Mouse (Mus musculus) gastrocnemius, adult 18-20 months (tissue): ENCODE results near the gene Prune1. TPM values are rescaled to one million over a fixed set of nuclear protein-coding genes. Genes with fewer than 3 reads are reported as not detected.

Experiments used
- DNase-seq: peaks from one replicate; pipeline ENCODE4 v3.0.0; 2021; ENCODE audit warnings: low spot score
- long read RNA-seq, 2 experiments: library from polyadenylated mRNA; stranded (forward); transcript quantifications; one replicate each; pipeline ENCODE4 v2.0.0; 2021
- total RNA-seq, 2 experiments: library from RNA; stranded (reverse); gene quantifications; 2 replicates each; pipeline ENCODE4 v1.2.3; 2021

The Prune1 gene
- 10 to 100 TPM; 51.3 to 56.0 TPM for total RNA-seq
- long read RNA-seq, experiment 1, transcript Prune1-201 (8 exons, 3,140 nt): major isoform, 47 of 87 reads
- long read RNA-seq, experiment 1, partial matches to known transcripts: 6 of 87 reads
- long read RNA-seq, experiment 1, other reads (novel, unspliced or antisense): 34 of 87 reads
- long read RNA-seq, experiment 2, transcript Prune1-201 (8 exons, 3,140 nt): major isoform, 47 of 70 reads
- long read RNA-seq, experiment 2, partial matches to known transcripts: 6 of 70 reads
- long read RNA-seq, experiment 2, other reads (novel, unspliced or antisense): 17 of 70 reads

DNA sequence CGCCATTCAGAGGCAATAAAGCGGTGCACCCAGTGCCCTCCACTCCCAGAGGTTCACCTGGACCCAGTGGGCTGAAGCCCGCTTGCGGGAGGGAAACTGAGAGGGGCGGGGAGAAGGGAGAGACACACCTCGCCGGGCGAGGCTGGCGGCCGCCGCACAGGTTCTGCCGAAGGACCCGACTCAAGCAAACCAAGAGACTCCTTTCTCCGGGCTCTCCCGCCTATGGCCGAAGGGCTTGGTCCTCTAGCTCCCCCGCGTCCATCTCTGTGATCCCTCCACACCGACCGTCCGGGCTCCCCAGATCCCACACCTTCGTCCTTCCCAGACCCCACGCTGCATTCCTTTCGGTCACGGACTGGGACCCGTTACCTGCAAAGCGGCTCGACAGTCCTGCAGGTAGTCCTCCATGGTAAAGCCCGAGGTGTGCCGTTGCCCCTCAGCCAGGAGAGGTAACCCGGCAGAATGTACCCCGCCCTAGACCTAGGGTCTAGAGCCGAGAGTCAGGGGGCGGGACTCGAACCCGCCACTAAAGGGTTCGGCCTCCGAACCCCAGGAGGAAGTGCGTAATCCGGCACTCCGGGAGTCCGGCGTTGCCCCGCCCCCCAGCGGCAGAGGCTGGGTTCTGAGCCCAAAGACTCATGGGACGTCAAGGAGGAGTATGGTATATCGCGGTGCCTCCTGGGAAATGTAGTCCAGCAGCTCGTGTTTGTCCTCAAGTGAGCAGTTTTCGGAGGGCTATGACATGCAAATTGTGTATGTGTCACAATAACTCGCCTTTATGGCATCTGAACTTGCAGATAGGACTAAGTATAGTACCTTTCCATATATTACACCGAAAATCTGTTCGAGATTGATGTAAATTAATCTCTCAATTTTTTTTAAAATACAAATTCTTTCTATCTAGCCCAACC, at the start of gene Prune1, which contains the start of gene Mindy1:
Gene Prune1, minus strand, starts transcription at position 861 of the 911 bp plus-strand sequence.
Gene Mindy1, plus strand, starts transcription at position 130 of the 911 bp plus-strand sequence.
- DNase-seq: peak; percentile 99

DNA sequence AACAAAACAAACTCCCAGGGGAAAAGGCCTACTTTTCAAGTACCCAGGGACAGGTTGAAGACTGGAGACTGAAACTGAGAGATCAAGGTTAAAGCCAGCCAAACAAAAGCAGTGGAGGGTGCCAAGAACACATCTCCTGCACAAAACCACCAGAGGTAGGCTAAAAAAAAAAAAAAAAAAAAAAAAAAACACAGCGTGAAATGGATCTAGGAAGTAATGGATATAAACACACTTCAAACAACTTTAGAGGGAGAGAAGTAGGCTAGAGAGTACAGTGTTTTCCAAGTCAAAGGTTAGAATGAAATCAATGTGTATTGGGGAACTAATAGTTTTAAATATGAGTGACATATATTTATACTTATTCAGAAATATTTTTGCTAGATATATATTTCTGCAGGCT, 49.7 kb upstream of the Prune1 start:
- no peak for DNase-seq

DNA sequence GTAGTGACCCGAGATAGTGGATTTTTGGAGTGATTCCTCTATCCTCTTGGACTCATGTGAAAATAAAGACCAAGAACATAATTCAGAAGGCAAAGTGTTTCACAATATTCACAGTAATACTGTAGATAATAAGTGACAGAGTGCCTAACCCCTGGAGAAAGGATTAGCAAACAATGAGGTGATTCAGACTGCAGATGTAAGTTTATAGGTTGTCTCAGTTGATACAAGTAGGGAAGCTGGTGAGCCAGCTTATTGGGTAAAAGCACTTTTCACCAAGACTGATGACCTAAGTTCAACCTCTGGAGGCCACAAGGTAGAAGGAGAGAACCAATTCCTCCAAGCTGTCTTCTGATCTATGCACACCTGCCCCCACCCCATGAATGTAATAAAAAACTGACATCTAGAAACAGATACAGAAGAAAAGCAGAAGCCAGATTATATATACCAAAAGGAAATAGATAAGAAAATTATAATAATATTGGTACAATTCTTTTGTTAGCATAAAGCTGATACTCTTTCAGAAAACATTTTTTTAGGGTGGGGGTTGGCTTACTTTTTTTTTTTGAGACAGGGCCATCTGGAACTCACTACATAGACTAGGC, 47.0 kb upstream of the Prune1 start:
- no peak for DNase-seq

DNA sequence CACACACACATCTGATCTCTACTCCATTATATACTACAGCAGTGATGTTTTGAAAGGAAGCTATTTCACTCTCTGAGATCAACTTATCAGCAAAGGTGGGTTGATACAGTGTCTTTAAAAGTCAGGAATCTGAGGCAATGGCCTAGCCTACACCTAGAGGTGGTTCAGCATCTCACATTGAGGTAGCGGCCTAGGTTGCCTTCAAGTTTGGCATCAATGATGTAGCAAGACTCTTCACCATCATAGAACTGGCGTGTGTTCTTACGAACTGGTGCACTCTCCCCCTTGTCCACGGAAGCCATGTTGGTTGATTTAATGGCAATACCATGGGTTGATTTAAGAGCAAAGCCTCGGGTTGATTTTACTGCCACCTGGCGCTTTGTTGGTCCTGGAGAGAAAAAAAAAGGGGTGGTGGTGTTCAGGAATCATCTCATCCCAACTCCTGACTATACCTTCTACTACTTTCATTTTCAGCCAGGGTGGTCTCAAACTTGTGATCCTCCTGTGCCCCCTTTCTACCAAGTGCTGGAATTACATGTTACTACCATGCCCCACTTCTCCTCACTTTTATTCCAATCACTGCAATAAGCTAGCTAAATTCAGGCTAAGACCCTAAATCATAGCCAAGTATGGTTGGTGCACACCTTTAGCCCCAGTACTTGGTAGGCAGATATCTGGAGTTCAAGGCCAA, 42.7 kb upstream of the Prune1 start:
- no peak for DNase-seq

DNA sequence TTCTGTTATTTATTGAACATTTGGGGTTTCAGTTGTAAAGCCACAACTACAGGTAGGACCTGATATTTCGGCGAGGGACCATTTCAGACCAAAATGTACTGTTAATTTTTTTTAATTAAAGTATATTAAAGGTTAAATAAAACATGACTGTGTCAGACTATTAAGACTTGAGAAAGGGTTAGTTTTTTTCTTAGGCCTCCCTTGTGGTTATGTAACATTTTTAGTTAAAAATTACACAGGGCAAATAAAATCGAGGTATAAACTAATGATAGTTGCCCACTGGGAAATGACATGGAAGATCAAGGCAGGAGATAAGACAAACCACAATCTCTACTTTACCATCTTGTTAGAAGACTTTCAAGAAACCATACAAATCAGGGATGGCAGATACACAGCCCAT, 41.6 kb upstream of the Prune1 start:
- no peak for DNase-seq

DNA sequence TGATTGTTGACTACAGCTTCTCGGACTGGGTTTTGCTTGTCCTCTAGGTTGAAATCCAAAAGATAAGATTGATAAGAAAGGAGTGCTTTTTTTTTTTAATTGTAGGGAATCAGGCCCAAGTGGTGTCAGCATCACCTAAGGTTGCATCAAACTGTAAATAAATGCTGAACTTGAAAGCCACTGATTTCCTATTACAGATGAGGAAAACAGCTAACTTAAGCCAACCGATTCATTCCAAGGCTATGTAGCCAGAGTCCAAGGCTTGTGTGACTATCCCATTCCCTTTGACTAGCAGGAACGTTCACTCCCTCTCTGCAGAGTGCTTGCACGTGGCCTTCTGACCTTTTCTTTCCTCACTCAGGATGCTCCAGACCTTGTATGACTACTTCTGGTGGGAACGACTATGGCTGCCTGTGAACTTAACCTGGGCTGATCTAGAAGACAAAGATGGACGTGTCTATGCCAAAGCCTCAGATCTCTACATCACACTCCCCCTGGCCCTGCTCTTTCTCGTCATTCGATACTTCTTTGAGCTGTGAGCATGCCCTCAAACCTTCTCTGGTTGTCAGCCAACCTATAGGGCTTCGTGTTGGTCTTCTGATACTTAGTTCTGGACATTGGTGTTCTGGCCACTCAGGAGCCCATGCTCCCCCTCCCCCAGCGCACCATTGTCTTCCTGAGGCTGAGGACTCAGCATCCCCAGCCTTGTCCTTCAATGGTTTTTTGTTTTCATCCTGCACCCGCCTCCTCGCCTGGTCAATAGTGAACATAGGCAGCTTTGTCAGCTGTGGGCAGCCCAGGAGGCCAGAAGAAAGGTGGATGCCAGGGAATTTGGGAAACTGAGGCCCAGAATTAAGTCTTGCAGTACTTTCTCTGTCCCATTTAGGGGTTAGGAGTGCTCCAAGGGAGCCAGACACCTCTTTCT, 38.1 kb upstream of the Prune1 start:
- DNase-seq: no peak

DNA sequence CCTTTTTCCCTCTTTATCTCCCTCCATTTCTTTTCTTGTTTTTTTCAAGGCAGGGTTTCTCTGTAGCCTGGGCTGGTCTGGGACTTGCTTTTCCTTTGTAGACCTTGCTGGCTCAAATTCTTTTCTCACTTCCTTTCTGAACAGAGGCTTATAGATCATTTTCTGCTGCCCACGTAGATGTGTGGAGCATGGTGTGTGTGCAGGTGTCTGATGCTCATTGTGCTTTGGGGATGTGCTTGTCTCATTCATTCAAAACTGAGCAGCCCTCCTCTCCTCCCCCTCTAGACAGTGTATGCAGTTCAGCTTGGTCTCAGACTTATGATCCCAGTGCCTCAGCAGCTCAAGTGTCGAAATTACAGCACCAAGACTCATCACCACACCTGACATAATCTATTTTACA, 37.2 kb upstream of the Prune1 start:
- DNase-seq: no peak

DNA sequence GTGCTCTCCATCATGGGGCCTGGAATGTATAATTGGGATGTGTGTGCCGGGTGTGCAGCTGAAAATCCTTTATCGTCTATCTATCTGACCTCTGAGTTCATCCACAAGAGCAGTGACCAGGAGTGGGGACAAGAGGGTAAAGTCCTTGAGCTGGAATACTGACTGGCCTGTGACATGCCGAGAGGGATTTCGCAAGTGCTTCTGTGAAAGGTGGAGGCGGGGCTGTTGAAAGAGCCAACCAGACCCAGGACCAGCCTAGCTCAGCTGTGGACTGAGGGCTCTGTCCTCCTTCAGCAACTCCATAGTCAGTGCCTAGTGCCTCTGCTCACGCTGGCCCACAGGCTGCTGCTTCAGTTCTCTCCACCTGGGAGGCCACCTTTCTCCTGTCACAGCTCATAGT, 36.7 kb upstream of the Prune1 start:
- peak; percentile 70 for DNase-seq

DNA sequence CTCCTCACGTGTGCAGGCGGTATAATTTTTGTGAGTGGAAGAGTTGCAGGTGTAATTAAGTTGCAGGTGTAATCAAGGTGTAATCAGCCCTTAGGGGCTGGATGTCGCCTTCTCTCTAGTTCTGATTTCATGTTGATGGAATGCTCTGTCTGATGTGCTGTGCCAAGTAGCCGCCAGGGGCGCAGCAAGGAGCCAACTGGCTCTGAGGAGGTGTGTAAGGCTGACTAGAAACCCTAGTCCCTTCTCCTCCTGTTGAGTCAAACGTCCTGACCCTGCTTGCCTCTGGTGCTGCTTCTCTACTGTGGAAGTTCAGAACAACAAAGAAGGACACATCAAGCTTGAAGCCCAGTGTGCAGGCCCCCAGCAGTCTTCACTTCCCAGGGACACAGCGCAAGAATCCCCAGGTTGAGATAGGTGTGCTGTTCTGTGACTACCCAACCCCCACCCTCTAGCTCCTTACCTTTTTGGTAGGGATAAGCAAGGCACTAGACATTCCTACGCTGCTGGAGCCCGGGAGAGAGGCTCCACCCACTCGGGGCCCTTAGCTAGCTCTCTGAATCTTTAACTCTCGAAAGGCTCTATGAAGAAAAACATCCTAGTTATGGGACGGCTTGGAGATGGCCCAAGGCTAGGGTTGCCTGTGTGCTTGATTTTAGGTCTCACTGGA, 35.7 kb upstream of the Prune1 start:
- DNase-seq: peak; percentile 67

DNA sequence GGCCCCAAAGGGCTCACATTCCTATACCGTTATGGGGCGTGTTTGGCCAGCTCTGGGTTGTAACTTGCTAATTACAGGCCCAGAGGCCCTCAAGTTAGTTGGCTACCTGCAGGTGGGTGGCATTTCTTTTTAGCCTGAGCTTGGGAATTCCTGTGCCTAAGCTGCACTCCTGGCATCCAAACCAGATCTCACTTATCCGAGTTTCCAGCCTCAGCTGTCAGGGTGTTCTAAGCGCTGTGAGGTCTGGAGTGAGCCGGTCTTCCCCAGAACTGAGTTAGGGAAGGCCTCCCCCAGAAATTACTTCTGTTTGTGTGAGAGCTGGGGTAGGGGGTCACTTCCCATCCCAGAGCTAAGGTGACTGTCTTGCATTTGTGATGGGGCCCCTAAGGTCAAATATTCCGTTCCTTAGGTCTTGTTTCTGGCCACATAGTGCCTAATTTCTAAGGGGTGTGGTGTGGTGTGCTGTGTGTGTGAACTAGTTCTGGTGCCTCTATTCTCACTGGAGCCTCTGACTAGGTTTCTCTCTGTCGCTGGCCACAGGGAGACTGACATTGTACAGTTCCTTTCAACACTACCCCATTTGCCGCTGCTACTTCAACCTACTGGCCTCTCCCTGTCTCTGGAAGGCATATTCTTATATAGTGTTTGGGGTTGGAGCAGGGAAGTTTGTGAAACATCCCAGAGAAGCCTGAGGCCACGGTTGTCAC, 34.1 kb upstream of the Prune1 start:
- no peak for DNase-seq

DNA sequence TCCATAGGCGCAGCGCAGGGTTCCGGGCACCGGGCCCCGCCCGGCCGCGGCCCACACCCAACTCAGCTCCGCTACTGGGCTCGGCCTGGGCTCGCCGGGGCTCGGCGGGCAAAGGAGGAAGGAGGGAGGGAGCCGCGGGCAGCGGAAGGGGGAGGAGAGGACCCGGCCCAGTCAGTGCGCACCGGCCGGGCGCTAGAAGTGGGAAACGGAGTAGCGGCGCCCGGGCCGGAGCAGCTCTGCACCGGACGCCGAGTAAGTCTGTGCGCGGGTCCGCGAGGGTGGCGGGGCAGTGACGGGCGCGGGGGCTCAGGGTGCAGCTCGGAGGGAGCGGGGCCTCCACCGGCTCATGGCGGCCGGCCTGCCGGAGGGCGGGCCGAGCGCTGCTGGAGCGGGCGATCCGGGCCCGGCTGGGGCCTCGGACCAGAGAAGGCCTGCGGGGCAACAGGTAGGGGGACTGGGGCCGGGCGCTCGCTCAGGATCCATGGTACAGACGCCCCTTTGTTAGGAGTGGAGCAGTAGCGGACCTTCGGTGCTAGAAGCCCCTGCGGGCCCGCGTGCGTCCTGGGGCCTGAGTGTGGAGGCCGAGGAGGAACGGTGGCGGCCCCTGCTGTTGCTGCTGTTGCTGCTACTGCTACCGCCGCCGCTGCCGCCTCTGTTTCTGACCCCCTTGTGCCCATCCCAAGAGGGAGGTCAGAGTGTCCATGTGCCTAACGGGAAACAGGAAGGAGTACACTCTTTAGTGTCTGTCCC, 33.4 kb upstream of the Prune1 start:
- DNase-seq: peak; percentile 91

DNA sequence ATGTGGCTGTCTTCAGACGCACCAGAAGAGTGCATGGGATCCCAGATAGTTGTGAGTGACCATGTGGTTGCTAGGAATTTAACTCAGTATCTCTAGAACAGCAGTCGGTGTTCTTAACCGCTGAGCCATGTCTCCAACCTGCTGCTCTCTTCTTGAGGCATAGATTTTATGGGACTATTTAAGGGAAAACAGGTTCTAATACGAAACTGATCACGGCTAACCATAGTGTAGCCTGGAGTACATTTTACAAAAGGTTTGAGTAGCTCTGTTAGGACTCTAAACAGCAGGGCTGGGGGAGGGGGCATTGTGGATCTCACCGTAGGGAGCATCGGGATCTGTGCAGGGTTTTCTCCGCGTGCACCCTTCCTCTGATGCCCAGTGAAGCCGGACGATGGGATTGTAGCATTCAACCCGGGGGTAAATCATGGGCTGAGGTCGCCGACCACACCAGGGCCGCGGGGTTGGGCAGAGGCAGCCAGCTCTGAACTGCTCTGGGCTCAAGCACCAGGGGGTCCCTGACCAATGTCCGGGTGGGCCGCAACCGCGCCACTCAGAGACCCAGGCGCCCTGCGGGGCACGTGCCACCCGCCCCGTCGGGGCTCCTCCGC, 32.7 kb upstream of the Prune1 start, which contains the start of gene Cers2:
Gene Cers2, plus strand, starts transcription at position 306 of the 608 bp plus-strand sequence.
- DNase-seq: no peak

DNA sequence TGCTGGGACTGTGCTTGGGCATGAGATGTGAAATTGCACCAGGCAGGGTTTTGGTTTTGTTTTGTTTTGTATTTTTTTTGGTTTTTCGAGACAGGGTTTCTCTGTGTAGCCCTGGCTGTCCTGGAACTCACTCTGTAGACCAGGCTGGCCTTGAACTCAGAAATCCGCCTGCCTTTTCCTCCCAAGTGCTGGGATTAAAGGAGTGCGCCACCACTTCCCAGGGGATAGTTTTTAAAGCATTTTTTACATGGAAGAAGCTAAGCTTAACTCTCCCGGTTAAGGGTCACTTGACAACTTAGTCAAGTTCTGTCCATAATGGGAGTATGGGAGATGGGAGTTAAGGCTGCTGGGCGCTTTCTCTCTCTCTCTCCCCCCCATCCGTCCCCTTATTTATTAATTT, 32.2 kb upstream of the Prune1 start:
- DNase-seq: no peak

DNA sequence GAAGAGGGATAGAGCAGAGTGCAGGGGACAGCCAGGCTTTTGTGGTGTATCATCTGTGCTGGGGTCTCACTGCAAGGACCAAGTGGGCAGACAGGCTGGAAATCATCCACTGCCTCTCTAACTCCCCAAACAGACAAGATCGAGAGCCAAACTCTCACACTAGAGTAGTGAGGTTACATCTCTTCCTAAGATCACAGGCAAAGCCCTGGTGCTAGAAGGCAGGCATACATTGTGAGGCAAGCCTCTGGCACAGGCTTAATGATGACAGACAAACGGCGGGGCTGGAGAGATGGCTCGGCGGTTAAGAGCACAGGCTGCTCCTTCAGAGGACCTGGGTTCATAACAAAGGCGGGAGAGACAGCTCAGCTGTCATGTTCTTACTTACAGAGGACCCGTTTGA, 31.6 kb upstream of the Prune1 start:
- no peak for DNase-seq

DNA sequence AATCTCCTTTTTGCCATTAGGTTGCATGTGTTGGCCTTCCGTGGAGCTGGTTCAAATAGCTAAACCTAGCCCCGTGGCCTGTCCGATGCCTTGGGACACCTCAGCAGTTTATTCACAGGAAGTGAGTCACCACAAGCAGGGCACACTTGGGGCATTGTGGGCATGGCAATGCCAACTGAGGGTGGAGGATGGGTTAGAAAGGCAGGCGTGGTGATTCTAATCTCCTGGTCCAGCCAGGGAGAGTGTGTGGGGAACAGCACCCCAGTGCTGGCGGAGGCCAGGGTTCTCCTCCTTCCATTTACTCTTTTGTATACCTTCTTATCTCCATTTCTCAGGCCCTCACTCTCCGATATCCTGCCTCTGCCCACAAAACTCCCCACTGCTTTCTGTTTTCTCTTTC, 30.7 kb upstream of the Prune1 start:
- peak; percentile 52 for DNase-seq

DNA sequence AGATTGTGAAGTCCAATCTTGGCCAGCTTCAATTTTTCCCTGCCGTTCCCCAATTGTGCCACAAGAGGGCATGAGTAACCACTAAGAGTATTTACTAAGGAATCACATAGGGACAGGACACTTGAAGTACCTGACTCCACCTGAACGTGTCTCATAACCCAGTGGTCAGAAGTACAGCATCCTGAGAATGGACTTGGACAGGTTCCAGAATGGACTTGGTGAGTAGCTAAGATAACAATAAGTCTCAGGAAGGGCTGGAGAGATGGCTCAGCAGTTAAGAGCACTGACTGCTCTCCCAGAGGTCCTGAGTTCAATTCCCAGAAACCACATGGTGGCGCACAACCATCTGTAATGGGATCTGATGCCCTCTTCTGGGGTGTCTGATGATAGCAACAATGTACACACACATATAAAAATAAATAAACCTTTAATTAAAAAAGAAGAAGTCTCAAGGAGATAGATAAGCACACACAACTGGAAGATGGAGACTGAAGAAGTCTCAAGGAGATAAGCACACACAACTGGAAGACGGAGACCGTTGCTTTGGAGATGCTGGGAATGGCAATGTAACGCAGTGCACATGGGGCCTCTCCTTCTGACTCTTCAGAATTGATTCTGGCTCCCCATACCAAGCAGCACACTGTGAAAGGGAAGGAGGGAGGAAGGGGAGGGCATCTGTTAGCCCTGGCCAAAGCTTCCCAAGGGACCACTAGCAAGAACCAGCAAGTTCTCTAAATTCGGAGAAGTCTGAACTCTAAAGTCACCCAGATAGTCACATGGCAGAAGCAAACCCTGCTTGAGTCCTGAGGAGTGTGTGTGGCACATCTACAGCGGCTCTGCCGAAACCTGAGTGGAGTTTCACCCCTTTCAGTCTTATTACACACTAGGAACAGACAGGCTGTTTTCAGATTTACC, 29.3 kb upstream of the Prune1 start:
- DNase-seq: peak; percentile 76

DNA sequence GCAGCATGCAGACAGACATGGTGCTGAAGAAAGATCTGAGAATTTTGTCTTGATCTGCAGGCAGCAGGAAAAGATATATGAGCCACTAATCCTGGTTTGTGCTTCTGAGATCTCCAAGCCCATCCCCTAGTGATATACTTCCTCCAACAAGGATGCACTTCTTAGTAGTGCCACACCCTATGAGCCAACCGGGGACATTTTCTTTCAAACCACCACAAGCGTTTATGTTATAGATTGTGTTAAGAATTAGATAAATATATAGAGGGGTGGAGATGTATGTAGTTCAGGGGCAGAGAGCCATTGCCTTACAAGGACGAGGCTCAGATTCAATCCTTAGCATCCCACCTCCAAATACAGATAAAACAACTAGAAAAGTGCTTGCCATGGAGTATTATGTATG, 28.6 kb upstream of the Prune1 start:
- DNase-seq: no peak
